Comparison of ENCODE assay signal across 13 mouse cellular contexts in genomic region chr8:120948620-120949491, GRCm38 (mm10).
DNase-seq lines count a peak whose midpoint lies in the region; ATAC-seq lines count a peak whose summit lies in the region.
"Had no signal": no experiment of that assay in that cellular context is flagged by ENCODE, and none has a peak within 500 bp of the region (broad histone marks: within the 10 kb centered on the region; RNA-seq: fewer than 3 reads in every experiment).

No protein-coding gene starts in this region.

- no peak for DNase-seq in heart, adult 18-20 months
- DNase-seq in midbrain, embryonic 11.5 days (ENCODE audit: low spot score, missing footprints) = no peak
- peak; percentile 27 for DNase-seq in induced T-regulatory cell, adult 2 months (ENCODE audit: low read depth)
- no peak for DNase-seq in frontal cortex, postnatal 10 days (ENCODE audit: low spot score in 2 of 2)
- DNase-seq in left cerebral cortex, postnatal 25 days (ENCODE audit: low spot score in 2 of 2) = no peak
- DNase-seq: adrenal gland, postnatal 25 days; cerebellum, postnatal 10 days; right cerebral cortex, postnatal 4 days; thymus, postnatal 25 days had no signal

- H3K9ac ChIP-seq in heart, embryonic 15.5 days = no peak overlapping the region
- H3K9ac ChIP-seq in midbrain, embryonic 13.5 days (replicated peaks) = no peak overlapping the region
- no peak overlapping the region for H3K9ac ChIP-seq in midbrain, embryonic 11.5 days (ENCODE audit: low read length)
- no peak overlapping the region for H3K9ac ChIP-seq in stomach, embryonic 15.5 days

- no peaks in the 10 kb centered on the region for H3K9me3 ChIP-seq in heart, embryonic 15.5 days (replicated peaks)
- no peaks in the 10 kb centered on the region for H3K9me3 ChIP-seq in midbrain, embryonic 13.5 days
- H3K9me3 ChIP-seq in midbrain, embryonic 11.5 days (ENCODE audit: control insufficient read depth, low read length) = no peaks in the 10 kb centered on the region
- no peaks in the 10 kb centered on the region for H3K9me3 ChIP-seq in stomach, embryonic 15.5 days

- peak overlapping the region; percentile 17; the same call in 1 of the 2 replicates for H3K4me3 ChIP-seq in heart, embryonic 15.5 days
- H3K4me3 ChIP-seq in midbrain, embryonic 13.5 days (replicated peaks) = no peak overlapping the region
- H3K4me3 ChIP-seq in midbrain, embryonic 11.5 days (ENCODE audit: low read depth, low read length) = no peak overlapping the region
- no peak overlapping the region; the same call in 1 of the 2 replicates for H3K4me3 ChIP-seq in stomach, embryonic 15.5 days (replicated peaks)

- peak overlapping the region; percentile 38 for H3K4me2 ChIP-seq in heart, embryonic 15.5 days
- H3K4me2 ChIP-seq in midbrain, embryonic 13.5 days (replicated peaks) = 0 out of 2 replicates have a peak overlapping the region, but pooled peaks have one; percentile 5
- H3K4me2 ChIP-seq in midbrain, embryonic 11.5 days = no peak overlapping the region
- peak overlapping the region; percentile 47 for H3K4me2 ChIP-seq in stomach, embryonic 15.5 days

- no peak overlapping the region for H3K27ac ChIP-seq in heart, embryonic 15.5 days
- no peak overlapping the region for H3K27ac ChIP-seq in midbrain, embryonic 13.5 days
- no peak overlapping the region for H3K27ac ChIP-seq in midbrain, embryonic 11.5 days (ENCODE audit: low read depth, low read length)
- H3K27ac ChIP-seq in stomach, embryonic 15.5 days = peak overlapping the region; percentile 75

- ATAC-seq in heart, embryonic 15.5 days (replicated peaks; ENCODE audit: insufficient number of reproducible peaks, insufficient read depth, low FRiP score, low read depth) = no peak
- ATAC-seq in midbrain, embryonic 13.5 days = no peak
- ATAC-seq in midbrain, embryonic 11.5 days (ENCODE audit: low FRiP score) = no peak
- ATAC-seq in stomach, embryonic 15.5 days (ENCODE audit: insufficient read depth, low FRiP score, low read depth) = no peak

- H3K27me3 ChIP-seq in heart, embryonic 15.5 days = peaks cover 49% of the 10 kb centered on the region
- peaks cover 22% of the 10 kb centered on the region for H3K27me3 ChIP-seq in midbrain, embryonic 13.5 days
- peaks cover 5% of the 10 kb centered on the region; the same call in 1 of the 2 replicates for H3K27me3 ChIP-seq in midbrain, embryonic 11.5 days (ENCODE audit: control insufficient read depth, insufficient read depth, low read length)
- no peaks in the 10 kb centered on the region for H3K27me3 ChIP-seq in stomach, embryonic 15.5 days (replicated peaks)

- WGBS in heart, embryonic 15.5 days = 47% methylated on average over 25 of the region's 25 CpGs
- 49% methylated on average over 25 of the region's 25 CpGs for WGBS in midbrain, embryonic 13.5 days
- WGBS in midbrain, embryonic 11.5 days = 53% methylated on average over 25 of the region's 25 CpGs
- WGBS in stomach, embryonic 15.5 days = 28% methylated on average over 25 of the region's 25 CpGs

- no peaks in the 10 kb centered on the region for H3K36me3 ChIP-seq in heart, embryonic 15.5 days
- H3K36me3 ChIP-seq in midbrain, embryonic 13.5 days = no peaks in the 10 kb centered on the region
- H3K36me3 ChIP-seq in midbrain, embryonic 11.5 days (ENCODE audit: control insufficient read depth, insufficient read depth, low read length) = no peaks in the 10 kb centered on the region
- no peaks in the 10 kb centered on the region for H3K36me3 ChIP-seq in stomach, embryonic 15.5 days
- H3K36me3 ChIP-seq: G1E had no signal

- intact Hi-C loops in left cerebral cortex, postnatal 25 days (cut with DNase I) = no loop called here

- H3K4me1 ChIP-seq in heart, embryonic 15.5 days (replicated peaks) = peaks cover 15% of the 10 kb centered on the region; the same call in 1 of the 2 replicates
- peaks cover 16% of the 10 kb centered on the region for H3K4me1 ChIP-seq in midbrain, embryonic 13.5 days (replicated peaks)
- no peaks in the 10 kb centered on the region; the same call in 1 of the 2 replicates for H3K4me1 ChIP-seq in midbrain, embryonic 11.5 days (ENCODE audit: control insufficient read depth, insufficient read depth, low read length)
- H3K4me1 ChIP-seq in stomach, embryonic 15.5 days = peaks cover 20% of the 10 kb centered on the region
